Mouse (Mus musculus) lung, adult 2 months (tissue): ENCODE results near the gene Gm6020. TPM values are rescaled to one million over a fixed set of nuclear protein-coding genes. Genes with fewer than 3 reads are reported as not detected.
"Not testable (repeated sequence)": the region's sequence is repeated elsewhere in the genome, so short reads cannot be mapped to it uniquely, and the experiment has no call there.

ENCODE experiments used
- DNase-seq: peaks from one replicate; pipeline ENCODE4 v3.0.0; 2022
- H3K4me1 ChIP-seq: fragments of 200-500 bp; 2 replicates; pipeline ENCODE4 v1.6.1; 2011; ENCODE audit warnings: low read length; ENCODE audit not compliant: control insufficient read depth, insufficient read depth
- H3K4me3 ChIP-seq: fragments of 200-500 bp; replicated peaks from 2 replicates; pipeline ENCODE3; 2011; ENCODE audit warnings: low read depth, mild to moderate bottlenecking, control low read depth, low read length; ENCODE audit errors: extremely low read depth
- CTCF ChIP-seq: fragments of 200-500 bp; IDR thresholded peaks from 2 replicates; pipeline ENCODE4 v1.5.1; 2011; ENCODE audit warnings: mild to moderate bottlenecking, low read length, control low read depth; ENCODE audit not compliant: insufficient read depth
- POLR2A ChIP-seq: fragments of 200-500 bp; IDR thresholded peaks from 2 replicates; pipeline ENCODE4 v1.6.1; 2011; ENCODE audit warnings: low read depth, mild to moderate bottlenecking, control low read depth, low read length, borderline replicate concordance; ENCODE audit errors: extremely low read depth
- WGBS: fragments of 180-500 bp; shearing (Covaris S2); methylation state at CpG from one replicate; pipeline ENCODE4 v1.1.7; 2018; 5-methylcytosine and 5-hydroxymethylcytosine counted together
- polyA plus RNA-seq: library from polyadenylated mRNA; depleted of rRNA; stranded (reverse); fragments of >200 nt; gene quantifications from 2 replicates; pipeline ENCODE4 v1.2.3, GENCODE M21; 2012; rRNA removed

Gene Gm6020
- not detected in 2 replicates for polyA plus RNA-seq

DNA sequence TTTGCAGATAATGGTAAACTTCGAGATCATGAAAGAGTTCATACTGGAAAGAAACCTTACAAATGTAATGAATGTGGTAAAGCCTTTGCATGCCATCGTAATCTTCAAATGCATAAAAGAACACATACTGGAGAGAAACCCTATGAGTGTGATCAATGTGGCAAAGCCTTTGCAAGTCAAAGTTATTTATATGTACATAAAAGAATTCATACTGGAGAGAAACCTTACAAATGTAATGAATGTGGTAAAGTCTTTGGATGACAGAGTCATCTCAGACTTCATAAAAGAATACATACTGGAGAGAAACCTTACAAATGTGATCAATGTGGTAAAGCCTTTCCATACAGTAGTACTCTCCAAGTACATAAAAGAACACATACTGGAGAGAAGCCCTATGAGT lies at the start of gene Gm6020:
Gene Gm6020, plus strand, starts transcription at position 301 of the 400 bp plus-strand sequence.
- not testable (repeated sequence) for H3K4me3 ChIP-seq, DNase-seq, H3K4me1 ChIP-seq
- WGBS = 84% methylated on average over 2 of the region's 2 CpGs

- no peak for DNase-seq
- no peak overlapping the region for H3K4me3 ChIP-seq
- TF ChIP-seq POLR2A (no peak), CTCF (no peak)
These were observed 45.0 kb upstream of the Gm6020 start for GRCm38 (mm10) chr19:61138655-61139054.

DNA sequence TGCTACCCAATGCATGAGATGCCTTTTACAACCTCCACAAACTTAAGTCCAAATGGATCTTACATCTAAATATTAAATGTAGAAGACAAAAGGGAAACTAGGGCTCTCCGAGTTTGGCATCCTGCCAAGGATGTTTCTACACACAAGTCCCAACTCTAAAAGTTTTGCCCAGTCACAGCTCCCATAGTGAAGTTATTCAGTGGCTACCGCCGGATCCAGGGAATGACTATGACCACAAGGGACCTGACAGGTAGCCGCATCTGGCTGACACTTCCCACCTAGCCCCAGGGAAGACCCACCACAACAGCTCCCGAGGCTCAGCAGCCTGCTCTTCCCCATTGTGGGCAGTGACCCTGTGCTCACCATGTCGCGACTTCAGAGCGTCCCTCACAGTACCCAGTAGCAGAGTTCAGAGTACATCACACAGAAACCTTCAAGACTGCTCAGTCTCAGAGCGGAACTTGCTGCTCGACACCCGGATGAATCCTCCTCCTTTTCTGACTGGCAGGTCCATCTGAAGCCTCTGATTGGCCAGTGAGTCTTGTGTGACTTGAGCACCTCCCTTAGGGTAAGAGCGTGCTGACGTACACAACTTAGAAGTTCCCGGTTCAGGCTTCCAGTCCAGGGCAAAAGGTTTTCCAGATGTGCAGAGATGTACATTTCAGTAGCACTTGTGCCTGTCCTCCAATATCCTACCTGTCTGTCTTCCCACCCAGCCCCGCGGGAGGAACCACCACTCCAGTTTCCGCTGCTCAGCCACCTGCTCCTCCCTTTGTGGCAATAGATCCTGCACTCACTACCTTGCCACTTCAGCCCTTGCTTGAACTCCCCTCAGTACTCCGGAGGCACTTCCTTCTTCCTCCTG lies 43.1 kb upstream of the Gm6020 start, which contains the start of gene Zfp950:
Gene Zfp950, minus strand, starts transcription at position 499 of the 865 bp plus-strand sequence.
- no peak for TF ChIP-seq CTCF
- TF ChIP-seq POLR2A = peak; percentile 67; the same call in 1 of the 2 replicates
- peak within 1 kb of the TSS; percentile 98 for H3K4me3 ChIP-seq
- peak; percentile 81 for DNase-seq
- WGBS = under 1% methylated on average over 18 of the region's 18 CpGs
- H3K4me1 ChIP-seq = no peaks in the 10 kb centered on the region; the same call in 1 of the 2 replicates

More at GRCm38 (mm10) chr19:61138655-61139054, 45.0 kb upstream of the Gm6020 start:
- H3K4me1 ChIP-seq = no peaks in the 10 kb centered on the region; the same call in 1 of the 2 replicates

DNA sequence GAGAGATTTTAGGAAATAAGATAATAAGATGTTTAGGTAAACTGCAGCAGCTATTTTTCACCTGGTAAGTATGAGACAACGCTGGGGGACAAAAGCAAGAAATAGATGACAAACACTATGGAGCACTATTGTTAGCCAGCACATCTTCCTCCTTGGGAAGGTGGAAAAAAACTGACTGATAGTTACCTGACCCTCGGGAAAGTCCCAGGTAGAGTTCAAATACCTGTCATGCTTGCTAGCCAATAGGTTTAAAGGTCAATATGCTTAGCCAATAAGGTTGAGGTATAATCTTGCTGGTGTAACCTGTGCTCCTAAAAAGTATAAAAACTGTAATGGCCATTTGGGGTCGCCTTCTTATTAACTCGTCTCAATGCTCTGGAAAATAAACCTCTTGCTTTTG lies 42.4 kb upstream of the Gm6020 start:
- TF ChIP-seq CTCF (no peak), POLR2A (no peak)
- DNase-seq = no peak
- no peaks in the 10 kb centered on the region; the same call in 1 of the 2 replicates for H3K4me1 ChIP-seq
- WGBS = 28% methylated on average over 4 of the region's 4 CpGs
- peak overlapping the region; percentile 98 for H3K4me3 ChIP-seq

DNA sequence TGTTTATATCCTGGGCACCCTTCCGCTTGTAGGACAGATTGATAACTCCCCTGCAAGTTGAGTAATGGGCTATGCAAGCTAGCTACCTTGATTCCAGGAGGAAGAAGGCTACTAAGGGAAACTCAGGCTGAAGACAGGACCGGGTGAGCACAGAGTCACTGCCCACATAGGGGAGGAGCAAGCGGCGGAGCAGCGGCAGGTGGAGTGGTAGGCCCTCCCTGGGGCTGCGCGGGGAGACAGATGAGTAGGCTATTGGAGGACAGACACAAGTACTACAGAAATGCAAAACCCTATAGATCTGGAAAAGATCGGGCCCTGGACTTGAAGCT lies 32.4 kb upstream of the Gm6020 start:
- TF ChIP-seq POLR2A = no peak
- TF ChIP-seq CTCF = no peak
- H3K4me1 ChIP-seq = no peaks in the 10 kb centered on the region; the same call in 1 of the 2 replicates
- H3K4me3 ChIP-seq = peak overlapping the region; percentile 8
- 9% methylated on average over 8 of the region's 8 CpGs for WGBS
- DNase-seq = no peak

- Histone ChIP-seq H3K4me1 (no peaks in the 10 kb centered on the region; the same call in 1 of the 2 replicates), H3K4me3 (peak overlapping the region; percentile 60)
- WGBS = 2% methylated on average over 27 of the region's 27 CpGs
- peak; percentile 27 for DNase-seq
- TF ChIP-seq POLR2A (no peak), CTCF (no peak)
These were observed 31.8 kb upstream of the Gm6020 start for GRCm38 (mm10) chr19:61151701-61152420.

GRCm38 (mm10) chr19:61175756-61176324 lies 7.8 kb upstream of the Gm6020 start, which contains the start of gene Gm7102:
Gm7102 (minus strand) TSS chr19:61176309.
- no peaks in the 10 kb centered on the region for H3K4me1 ChIP-seq
- TF ChIP-seq POLR2A (no peak), CTCF (no peak)
- no peak for DNase-seq
- WGBS = 23% methylated on average over 39 of the region's 39 CpGs
- no peak within 1 kb of the TSS for H3K4me3 ChIP-seq

GRCm38 (mm10) chr19:61199316-61199715 lies 15.6 kb downstream of the Gm6020 start:
- H3K4me1 ChIP-seq = no peaks in the 10 kb centered on the region
- 14% methylated on average over 13 of the region's 13 CpGs for whole genome bisulfite sequencing
- DNase-seq = peak; percentile 86
- TF ChIP-seq CTCF (no peak; the same call in 1 of the 2 replicates), POLR2A (no peak)
- H3K4me3 ChIP-seq = peak overlapping the region; percentile 74

DNA sequence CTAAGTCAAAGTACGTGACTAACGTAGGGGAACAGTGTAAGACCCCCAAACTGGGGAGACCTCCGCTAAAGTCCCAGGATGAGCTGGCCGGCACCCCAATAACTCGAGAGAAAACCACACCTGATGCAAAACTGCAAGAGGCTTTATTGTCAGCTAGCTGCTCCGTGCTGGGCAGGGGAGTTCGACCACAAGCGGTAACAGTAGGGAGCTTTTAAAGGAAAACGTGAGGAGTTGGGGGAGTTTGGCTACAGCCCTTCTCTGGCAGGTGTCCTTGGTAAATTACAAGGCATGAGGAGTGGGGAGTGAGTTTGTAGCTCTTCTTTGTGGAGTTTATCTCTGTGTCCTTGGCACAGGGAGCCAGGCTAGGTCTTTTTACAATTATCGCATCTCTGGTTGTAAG lies 16.1 kb downstream of the Gm6020 start:
- DNase-seq = peak; percentile 60
- Histone ChIP-seq H3K4me3 (peak overlapping the region; percentile 74), H3K4me1 (no peaks in the 10 kb centered on the region)
- TF ChIP-seq POLR2A (no peak), CTCF (no peak)
- WGBS = 11% methylated on average over 10 of the region's 10 CpGs

- WGBS = 68% methylated on average over 6 of the region's 6 CpGs
- not testable (repeated sequence) for H3K4me1 ChIP-seq, DNase-seq, H3K4me3 ChIP-seq
These were observed 23.8 kb downstream of the Gm6020 start for GRCm38 (mm10) chr19:61207506-61207905.
